Comparison of ENCODE assay signal across 10 mouse cellular contexts in the genomic region with DNA sequence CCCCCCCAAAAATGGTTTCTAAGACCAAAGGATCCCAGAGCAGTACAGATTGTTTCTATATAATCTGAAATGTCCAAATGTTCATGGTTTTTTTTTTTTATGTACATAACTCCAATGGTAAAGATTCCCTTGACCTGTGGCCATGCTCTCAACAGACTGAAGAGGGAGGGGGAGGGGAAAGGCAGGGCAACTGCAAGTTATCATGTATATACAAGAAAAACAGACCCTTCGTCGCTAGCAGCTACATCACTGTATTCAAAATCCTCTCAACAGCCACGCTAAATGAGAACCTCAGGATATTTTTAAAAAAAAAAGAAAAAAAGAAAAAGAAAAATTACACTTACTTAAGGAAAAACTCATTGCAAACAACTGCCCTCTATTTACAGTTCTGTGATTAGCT. TPM values are rescaled to one million over a fixed set of nuclear protein-coding genes. Genes with fewer than 3 reads are reported as not detected.
DNase-seq lines count a peak whose midpoint lies in the region; ATAC-seq and TF ChIP-seq lines count a peak whose summit lies in the region.
"Had no signal": no experiment of that assay in that cellular context is flagged by ENCODE, and none has a peak within 500 bp of the region (broad histone marks: within the 10 kb centered on the region; RNA-seq: fewer than 3 reads in every experiment).

No protein-coding gene starts in this region.

- no peak for ATAC-seq in neural tube, embryonic 11.5 days (ENCODE audit: insufficient read depth, low FRiP score, low TSS enrichment)
- no peak for ATAC-seq in megakaryocyte-erythroid progenitor cell, adult 5-6 weeks (replicated peaks; ENCODE audit: low FRiP score, low TSS enrichment, poor library complexity, severe bottlenecking)

- TF ChIP-seq CTCF in kidney, adult 2 months (conservative IDR thresholded peaks at IDR 0.05; ENCODE audit: insufficient read depth, insufficient read length, low read depth, low read length), result no peak
- no peak for TF ChIP-seq CTCF in embryonic fibroblast, embryonic 13.5 days (IDR thresholded peaks at IDR 0.05; ENCODE audit: borderline replicate concordance, insufficient read depth, low read length)

- peak overlapping the region; percentile 91 for H3K9ac ChIP-seq in neural tube, embryonic 11.5 days (ENCODE audit: low read length)

- peak overlapping the region; percentile 83 for H3K27ac ChIP-seq in kidney, adult 2 months (ENCODE audit: insufficient read depth, low read depth, low read length)
- H3K27ac ChIP-seq in embryonic fibroblast, embryonic 13.5 days (ENCODE audit: insufficient read depth, low read length), result peak overlapping the region; percentile 57
- H3K27ac ChIP-seq in neural tube, embryonic 11.5 days (ENCODE audit: low read depth, low read length), result peak overlapping the region; percentile 36; the same call in 1 of the 2 replicates
- H3K27ac ChIP-seq: macrophage had no signal

- no peaks in the 10 kb centered on the region for H3K27me3 ChIP-seq in kidney, adult 2 months (replicated peaks; ENCODE audit: control insufficient read depth, insufficient read depth, low read length)
- no peaks in the 10 kb centered on the region for H3K27me3 ChIP-seq in neural tube, embryonic 11.5 days (ENCODE audit: control insufficient read depth, insufficient read depth, low read length)

- peak overlapping the region; percentile 85 for H3K4me2 ChIP-seq in neural tube, embryonic 11.5 days (ENCODE audit: low read depth)

- no peaks in the 10 kb centered on the region for H3K9me3 ChIP-seq in neural tube, embryonic 11.5 days (ENCODE audit: control insufficient read depth, low read length)

- H3K36me3 ChIP-seq in kidney, adult 2 months (ENCODE audit: control insufficient read depth, insufficient read depth, low read length), result peaks cover 15% of the 10 kb centered on the region
- H3K36me3 ChIP-seq in neural tube, embryonic 11.5 days (ENCODE audit: control insufficient read depth, insufficient read depth, low read length), result peaks cover 5% of the 10 kb centered on the region

- no peak for DNase-seq in kidney, adult 2 months
- no peak for DNase-seq in kidney, adult 9 months
- peak; percentile 36 for DNase-seq in kidney, postnatal 10 days
- DNase-seq in neural tube, embryonic 11.5 days (ENCODE audit: low spot score), result peak; percentile 34
- no peak for DNase-seq in c-Kit-positive CD71-positive TER-119-positive erythroid progenitor cells, embryonic 14.5 days (ENCODE audit: low spot score)
- no peak for DNase-seq in ovary, postnatal 36 days (ENCODE audit: low spot score)

- TF ChIP-seq POLR2A in kidney, adult 2 months (IDR thresholded peaks at IDR 0.05; ENCODE audit: low read depth, low read length), result no peak
- no peak for TF ChIP-seq POLR2A in embryonic fibroblast, embryonic 13.5 days (IDR thresholded peaks at IDR 0.05; ENCODE audit: low read depth, low read length)

- 22% methylated on average over 3 of the region's 3 CpGs for WGBS in kidney, adult 2 months
- under 1% methylated on average over 3 of the region's 3 CpGs for WGBS in neural tube, embryonic 11.5 days

- H3K4me1 ChIP-seq in kidney, adult 2 months (ENCODE audit: control insufficient read depth, insufficient read depth, low read length), result peaks cover 9% of the 10 kb centered on the region; the same call in 1 of the 2 replicates
- H3K4me1 ChIP-seq in embryonic fibroblast, embryonic 13.5 days (ENCODE audit: control insufficient read depth, insufficient read depth, low read length), result peaks cover 2% of the 10 kb centered on the region
- peaks cover 48% of the 10 kb centered on the region for H3K4me1 ChIP-seq in neural tube, embryonic 11.5 days (ENCODE audit: control insufficient read depth, insufficient read depth, low read length)

- H3K4me3 ChIP-seq in kidney, adult 2 months (ENCODE audit: insufficient read depth, low read depth, low read length), result peak overlapping the region; percentile 18; the same call in 1 of the 2 replicates
- peak overlapping the region; percentile 23; the same call in 1 of the 2 replicates for H3K4me3 ChIP-seq in embryonic fibroblast, embryonic 13.5 days (ENCODE audit: insufficient read depth, low read length)
- peak overlapping the region; percentile 62 for H3K4me3 ChIP-seq in neural tube, embryonic 11.5 days (ENCODE audit: low read depth, low read length)

RNA-seq across cellular contexts. Expression of a gene that starts 13.9 kb away (rescaled TPM):
- 193 and 288 TPM in 2 replicates for polyA plus RNA-seq in kidney, adult 2 months (2012; rRNA removed)
- 47.0 and 54.4 TPM in 2 replicates for polyA plus RNA-seq in embryonic fibroblast, embryonic 13.5 days (2011; ENCODE audit: insufficient read length, low read depth, missing spikeins)
- 88.5 and 95.9 TPM in 2 replicates for polyA plus RNA-seq in neural tube, embryonic 11.5 days (2014; fragmentation: Nextera tagmentation; extraction: Ambion mirVana)
- total RNA-seq in megakaryocyte-erythroid progenitor cell, adult 5-6 weeks (2014; fragmentation: Nextera tagmentation), result not detected in 2 replicates
- total RNA-seq in megakaryocyte-erythroid progenitor cell, adult 5-6 weeks (2017), result not detected in 2 replicates
- total RNA-seq: common myeloid progenitor, adult 5-6 weeks had no signal
- polyA plus RNA-seq: macrophage had no signal

Comparison
In these comparisons a context has a peak if more than half of its experiments do, and no peak if none do; other contexts are left out.
1. DNase-seq: peak in kidney, postnatal 10 days (single experiment) and neural tube, embryonic 11.5 days (single experiment); none in kidney, adult 2 months (single experiment), kidney, adult 9 months (single experiment), c-Kit-positive CD71-positive TER-119-positive erythroid progenitor cells, embryonic 14.5 days (single experiment) and ovary, postnatal 36 days (single experiment).
2. Peak in every context shown above with its lines, with median percentiles within 50 percentile points of each other: H3K27ac ChIP-seq and H3K4me3 ChIP-seq.